Mouse (Mus musculus) urinary bladder, postnatal 10 days (tissue): ENCODE measurements around the gene Rbm45.

Experiments used
- DNase-seq: peaks from one replicate; pipeline ENCODE4 v3.0.0; 2022; ENCODE audit warnings: low spot score

Rbm45 gene

GRCm38 (mm10) chr2:76386531-76386930 is 16.7 kb downstream of the Rbm45 start:
- DNase-seq, result no peak

- no peak for DNase-seq
Measured at GRCm38 (mm10) chr2:76400178-76400577, 30.4 kb downstream of the Rbm45 start.

GRCm38 (mm10) chr2:76405596-76406150 is 35.9 kb downstream of the Rbm45 start:
- DNase-seq, result no peak

- no peak for DNase-seq
Measured at GRCm38 (mm10) chr2:76406151-76406936, 36.6 kb downstream of the Rbm45 start, which contains the start of gene Osbpl6. TSS of gene Osbpl6 (plus strand) at chr2:76406508.

- DNase-seq, result no peak
Measured at GRCm38 (mm10) chr2:76406937-76407441, 37.2 kb downstream of the Rbm45 start.

GRCm38 (mm10) chr2:76409526-76409925 is 39.7 kb downstream of the Rbm45 start:
- DNase-seq, result no peak

GRCm38 (mm10) chr2:76409986-76410385 is 40.2 kb downstream of the Rbm45 start:
- no peak for DNase-seq

GRCm38 (mm10) chr2:76412924-76413323 is 43.1 kb downstream of the Rbm45 start:
- no peak for DNase-seq

GRCm38 (mm10) chr2:76417446-76418141 is 47.8 kb downstream of the Rbm45 start:
- no peak for DNase-seq

- DNase-seq, result no peak
Measured at GRCm38 (mm10) chr2:76418142-76418518, 48.3 kb downstream of the Rbm45 start.

- DNase-seq, result no peak
Measured at GRCm38 (mm10) chr2:76421411-76421924, 51.7 kb downstream of the Rbm45 start.

GRCm38 (mm10) chr2:76426816-76427215 is 57.0 kb downstream of the Rbm45 start:
- DNase-seq, result no peak

GRCm38 (mm10) chr2:76429318-76429717 is 59.5 kb downstream of the Rbm45 start:
- DNase-seq, result no peak

GRCm38 (mm10) chr2:76429855-76430254 is 60.1 kb downstream of the Rbm45 start:
- no peak for DNase-seq

- no peak for DNase-seq
Measured at GRCm38 (mm10) chr2:76430539-76430938, 60.8 kb downstream of the Rbm45 start.
